In genomic region chr10:45104535-45105079, GRCm38 (mm10) we compare ENCODE assay signal across 10 mouse cellular contexts. TPM values are rescaled to one million over a fixed set of nuclear protein-coding genes. Genes with fewer than 3 reads are reported as not detected.
DNase-seq lines count a peak whose midpoint lies in the region; ATAC-seq lines count a peak whose summit lies in the region.
"Had no signal": no experiment of that assay in that cellular context is flagged by ENCODE, and none has a peak within 500 bp of the region (broad histone marks: within the 10 kb centered on the region; RNA-seq: fewer than 3 reads in every experiment).

No protein-coding gene starts in this region.

- peaks cover 13% of the 10 kb centered on the region for H3K4me1 ChIP-seq in hindbrain, embryonic 13.5 days (replicated peaks)
- H3K4me1 ChIP-seq in hindbrain, embryonic 10.5 days (replicated peaks) = peaks cover 10% of the 10 kb centered on the region; the same call in 1 of the 2 replicates
- peaks cover 13% of the 10 kb centered on the region for H3K4me1 ChIP-seq in neural tube, embryonic 13.5 days (replicated peaks)
- H3K4me1 ChIP-seq in neural tube, embryonic 15.5 days = peaks cover 13% of the 10 kb centered on the region
- peaks cover 11% of the 10 kb centered on the region for H3K4me1 ChIP-seq in heart, embryonic 16.5 days (ENCODE audit: control insufficient read depth, insufficient read depth, low read length)
- H3K4me1 ChIP-seq: embryonic facial prominence, embryonic 12.5 days had no signal

- WGBS in hindbrain, embryonic 13.5 days = 70% methylated on average over 4 of the region's 4 CpGs
- 83% methylated on average over 4 of the region's 4 CpGs for WGBS in hindbrain, embryonic 10.5 days
- 70% methylated on average over 4 of the region's 4 CpGs for WGBS in neural tube, embryonic 13.5 days
- 64% methylated on average over 4 of the region's 4 CpGs for WGBS in neural tube, embryonic 15.5 days
- 29% methylated on average over 4 of the region's 4 CpGs for WGBS in heart, embryonic 16.5 days

- peaks cover 34% of the 10 kb centered on the region for H3K36me3 ChIP-seq in hindbrain, embryonic 13.5 days
- H3K36me3 ChIP-seq in hindbrain, embryonic 10.5 days = peaks cover 66% of the 10 kb centered on the region
- H3K36me3 ChIP-seq in neural tube, embryonic 13.5 days = peaks cover 34% of the 10 kb centered on the region
- H3K36me3 ChIP-seq in neural tube, embryonic 15.5 days = peaks cover 18% of the 10 kb centered on the region
- H3K36me3 ChIP-seq in heart, embryonic 16.5 days (ENCODE audit: control insufficient read depth, insufficient read depth) = peaks cover 16% of the 10 kb centered on the region

- H3K27me3 ChIP-seq in hindbrain, embryonic 13.5 days = no peaks in the 10 kb centered on the region
- H3K27me3 ChIP-seq in hindbrain, embryonic 10.5 days (ENCODE audit: insufficient read depth, poor library complexity, severe bottlenecking) = no peaks in the 10 kb centered on the region
- H3K27me3 ChIP-seq in neural tube, embryonic 13.5 days = no peaks in the 10 kb centered on the region
- H3K27me3 ChIP-seq in neural tube, embryonic 15.5 days (replicated peaks) = no peaks in the 10 kb centered on the region
- H3K27me3 ChIP-seq in heart, embryonic 16.5 days (ENCODE audit: control insufficient read depth, insufficient read depth, low read length) = no peaks in the 10 kb centered on the region
- H3K27me3 ChIP-seq: embryonic facial prominence, embryonic 12.5 days; lung, embryonic 15.5 days had no signal

- H3K4me2 ChIP-seq in hindbrain, embryonic 13.5 days = no peak overlapping the region
- no peak overlapping the region for H3K4me2 ChIP-seq in neural tube, embryonic 13.5 days
- no peak overlapping the region for H3K4me2 ChIP-seq in neural tube, embryonic 15.5 days
- H3K4me2 ChIP-seq in heart, embryonic 16.5 days (ENCODE audit: low read depth, low read length) = peak overlapping the region; percentile 33; the same call in 1 of the 2 replicates
- H3K4me2 ChIP-seq: embryonic facial prominence, embryonic 12.5 days; lung, embryonic 15.5 days had no signal

- DNase-seq in hindbrain, embryonic 10.5 days (ENCODE audit: low spot score) = no peak
- no peak for DNase-seq in frontal cortex, postnatal 10 days (ENCODE audit: low spot score in 2 of 2)
- DNase-seq in ovary, adult 18-20 months (ENCODE audit: low spot score) = no peak

- H3K9me3 ChIP-seq in hindbrain, embryonic 13.5 days = no peaks in the 10 kb centered on the region
- no peaks in the 10 kb centered on the region for H3K9me3 ChIP-seq in hindbrain, embryonic 10.5 days
- H3K9me3 ChIP-seq in neural tube, embryonic 13.5 days = no peaks in the 10 kb centered on the region
- H3K9me3 ChIP-seq in neural tube, embryonic 15.5 days (replicated peaks) = no peaks in the 10 kb centered on the region
- H3K9me3 ChIP-seq in heart, embryonic 16.5 days (replicated peaks; ENCODE audit: control insufficient read depth, low read length) = no peaks in the 10 kb centered on the region
- H3K9me3 ChIP-seq: embryonic facial prominence, embryonic 12.5 days; G1E; lung, embryonic 15.5 days had no signal

- ATAC-seq in hindbrain, embryonic 13.5 days (ENCODE audit: low FRiP score) = no peak
- ATAC-seq in neural tube, embryonic 13.5 days (ENCODE audit: low read depth) = no peak
- ATAC-seq in neural tube, embryonic 15.5 days (ENCODE audit: low FRiP score) = no peak
- peak; percentile 57 for ATAC-seq in heart, embryonic 16.5 days (replicated peaks; ENCODE audit: extremely low read depth, insufficient read depth, low FRiP score)

- H3K4me3 ChIP-seq in hindbrain, embryonic 13.5 days = no peak overlapping the region
- no peak overlapping the region for H3K4me3 ChIP-seq in hindbrain, embryonic 10.5 days
- no peak overlapping the region for H3K4me3 ChIP-seq in neural tube, embryonic 13.5 days
- H3K4me3 ChIP-seq in neural tube, embryonic 15.5 days (replicated peaks) = no peak overlapping the region
- no peak overlapping the region for H3K4me3 ChIP-seq in heart, embryonic 16.5 days (ENCODE audit: low read length)
- H3K4me3 ChIP-seq: embryonic facial prominence, embryonic 12.5 days; lung, embryonic 15.5 days had no signal

- H3K27ac ChIP-seq in hindbrain, embryonic 13.5 days = peak overlapping the region; percentile 86; the same call in 1 of the 2 replicates
- H3K27ac ChIP-seq in hindbrain, embryonic 10.5 days = no peak overlapping the region
- 0 out of 2 replicates have a peak overlapping the region, but pooled peaks have one; percentile 72 for H3K27ac ChIP-seq in neural tube, embryonic 13.5 days (replicated peaks)
- no peak overlapping the region for H3K27ac ChIP-seq in neural tube, embryonic 15.5 days (replicated peaks)
- peak overlapping the region; percentile 89 for H3K27ac ChIP-seq in heart, embryonic 16.5 days (ENCODE audit: low read length)
- H3K27ac ChIP-seq: embryonic facial prominence, embryonic 12.5 days; lung, embryonic 15.5 days had no signal

- no peak overlapping the region for H3K9ac ChIP-seq in hindbrain, embryonic 13.5 days
- no peak overlapping the region for H3K9ac ChIP-seq in neural tube, embryonic 13.5 days
- no peak overlapping the region for H3K9ac ChIP-seq in neural tube, embryonic 15.5 days (replicated peaks)
- no peak overlapping the region for H3K9ac ChIP-seq in heart, embryonic 16.5 days (ENCODE audit: low read length)
- H3K9ac ChIP-seq: embryonic facial prominence, embryonic 12.5 days; lung, embryonic 15.5 days had no signal

RNA-seq across cellular contexts. Expression of gene Prep, which starts 37.6 kb away (rescaled TPM):
- 24.8 and 25.2 TPM in 2 replicates for polyA plus RNA-seq in hindbrain, embryonic 13.5 days (2015; fragmentation: Nextera tagmentation; extraction: Ambion mirVana)
- polyA plus RNA-seq in hindbrain, embryonic 10.5 days (2016; fragmentation: Nextera tagmentation; extraction: Ambion mirVana) = 34.0 and 38.3 TPM in 2 replicates
- polyA plus RNA-seq in neural tube, embryonic 13.5 days (2015; fragmentation: Nextera tagmentation; extraction: Ambion mirVana) = 26.4 and 28.6 TPM in 2 replicates
- 24.1 and 26.1 TPM in 2 replicates for polyA plus RNA-seq in neural tube, embryonic 15.5 days (2015; fragmentation: Nextera tagmentation; extraction: Ambion mirVana)
- polyA plus RNA-seq in heart, embryonic 16.5 days (2015; fragmentation: Nextera tagmentation; extraction: Ambion mirVana) = 26.3 and 28.4 TPM in 2 replicates

Comparison
In these comparisons a context has a peak if more than half of its experiments do, and no peak if none do; other contexts are left out.
1. H3K27ac ChIP-seq: peak in hindbrain, embryonic 13.5 days (single experiment), neural tube, embryonic 13.5 days (single experiment) and heart, embryonic 16.5 days (single experiment); none in hindbrain, embryonic 10.5 days (single experiment) and neural tube, embryonic 15.5 days (single experiment).